Mouse (Mus musculus) lung, postnatal 25 days (tissue): ENCODE data around the gene Polr2b.

Experiments
- DNase-seq: peaks from one replicate; pipeline ENCODE4 v3.0.0; 2022; ENCODE audit warnings: low spot score

Gene Polr2b

GRCm38 (mm10) chr5:77309924-77310772 is at the start of gene Polr2b, which contains the start of gene Noa1:
TSS of gene Polr2b (plus strand) at chr5:77310147.
TSS of gene Noa1 (minus strand) at chr5:77310084.
- peak; percentile 99 for DNase-seq

GRCm38 (mm10) chr5:77261137-77261536 is 48.8 kb upstream of the Polr2b start:
- no peak for DNase-seq

- no peak for DNase-seq
Observed at GRCm38 (mm10) chr5:77262105-77262504, 47.8 kb upstream of the Polr2b start.

GRCm38 (mm10) chr5:77265081-77265670 is 44.8 kb upstream of the Polr2b start, which contains the start of gene Rest:
TSS of gene Rest (plus strand) at chr5:77265491.
- peak; percentile 62 for DNase-seq

- peak; percentile 70 for DNase-seq
Observed at GRCm38 (mm10) chr5:77265671-77266065, 44.3 kb upstream of the Polr2b start.

GRCm38 (mm10) chr5:77266066-77266885 is 43.7 kb upstream of the Polr2b start:
- peak; percentile 47 for DNase-seq

- DNase-seq, result peak; percentile 17
Observed at GRCm38 (mm10) chr5:77266886-77267401, 43.0 kb upstream of the Polr2b start.

- DNase-seq, result no peak
Observed at GRCm38 (mm10) chr5:77267441-77267840, 42.5 kb upstream of the Polr2b start.

- DNase-seq, result no peak
Observed at GRCm38 (mm10) chr5:77267957-77268624, 41.9 kb upstream of the Polr2b start.

GRCm38 (mm10) chr5:77269399-77269798 is 40.5 kb upstream of the Polr2b start:
- no peak for DNase-seq

GRCm38 (mm10) chr5:77273151-77273550 is 36.8 kb upstream of the Polr2b start:
- no peak for DNase-seq

GRCm38 (mm10) chr5:77275950-77276349 is 34.0 kb upstream of the Polr2b start:
- DNase-seq, result peak; percentile 28

- DNase-seq, result no peak
Observed at GRCm38 (mm10) chr5:77277204-77277603, 32.7 kb upstream of the Polr2b start.

GRCm38 (mm10) chr5:77281518-77282174 is 28.3 kb upstream of the Polr2b start:
- DNase-seq, result no peak

GRCm38 (mm10) chr5:77282242-77282641 is 27.7 kb upstream of the Polr2b start:
- no peak for DNase-seq

GRCm38 (mm10) chr5:77285685-77286084 is 24.3 kb upstream of the Polr2b start:
- no peak for DNase-seq

GRCm38 (mm10) chr5:77286904-77287303 is 23.0 kb upstream of the Polr2b start:
- DNase-seq, result no peak

GRCm38 (mm10) chr5:77287901-77288300 is 22.0 kb upstream of the Polr2b start:
- DNase-seq, result no peak

GRCm38 (mm10) chr5:77289686-77290085 is 20.3 kb upstream of the Polr2b start:
- peak; percentile 44 for DNase-seq

GRCm38 (mm10) chr5:77290606-77291005 is 19.3 kb upstream of the Polr2b start:
- no peak for DNase-seq
